Mouse (Mus musculus) intestine, embryonic 14.5 days (tissue): ENCODE measurements around the gene Olfr370. TPM values are rescaled to one million over a fixed set of nuclear protein-coding genes. Genes with fewer than 3 reads are reported as not detected.
A peak's percentile ranks its signal among the peaks of the same experiment; 100 is the strongest.
"Not testable (repeated sequence)": the region's sequence is repeated elsewhere in the genome, so short reads cannot be mapped to it uniquely, and the experiment has no call there.

Source experiments
- ATAC-seq: fragments of 200-750 bp; cut with Nextera tagmentation; replicated peaks from 2 replicates; pipeline ENCODE4 v1.8.0; 2017; ENCODE audit warnings: low read depth, moderate number of reproducible peaks, moderate TSS enrichment, moderate library complexity; ENCODE audit not compliant: low FRiP score, low TSS enrichment
- DNase-seq: peaks from one replicate; pipeline ENCODE4 v3.0.0-alpha.2; 2018; ENCODE audit warnings: low spot score
- H3K27ac ChIP-seq: fragments of 300-500 bp; sonication (generic); 2 replicates; pipeline ENCODE4 v1.5.1; 2014; ENCODE audit warnings: low read depth, mild to moderate bottlenecking, control low read depth
- H3K27me3 ChIP-seq: fragments of 300-500 bp; sonication (generic); replicated peaks from 2 replicates; pipeline ENCODE4 v1.6.1; 2014; ENCODE audit warnings: low read length, control low read depth; ENCODE audit not compliant: control insufficient read depth, insufficient read depth
- H3K36me3 ChIP-seq: fragments of 300-500 bp; sonication (generic); 2 replicates; pipeline ENCODE4 v1.6.1; 2014; ENCODE audit warnings: low read length, control low read depth; ENCODE audit not compliant: control insufficient read depth, insufficient read depth
- H3K4me1 ChIP-seq: fragments of 300-500 bp; sonication (generic); replicated peaks from 2 replicates; pipeline ENCODE4 v1.6.1; 2014; ENCODE audit warnings: low read length, control low read depth, mixed read lengths; ENCODE audit not compliant: control insufficient read depth, insufficient read depth
- H3K4me2 ChIP-seq: fragments of 300-500 bp; sonication (generic); 2 replicates; pipeline ENCODE4 v1.6.1; 2014; ENCODE audit warnings: low read length
- H3K4me3 ChIP-seq: fragments of 300-500 bp; sonication (generic); 2 replicates; pipeline ENCODE4 v1.5.1; 2014; ENCODE audit warnings: low read depth, low read length, control low read depth, mixed read lengths
- H3K9ac ChIP-seq: fragments of 300-500 bp; sonication (generic); 2 replicates; pipeline ENCODE4 v1.6.1; 2014; ENCODE audit warnings: mild to moderate bottlenecking, low read length
- H3K9me3 ChIP-seq: fragments of 300-500 bp; sonication (generic); 2 replicates; pipeline ENCODE4 v1.6.1; 2016; ENCODE audit warnings: low read length, control low read depth; ENCODE audit not compliant: control insufficient read depth
- WGBS: fragments of 180-500 bp; shearing (Covaris S2); extraction: QIAGEN DNeasy Blood & Tissue Kit; methylation state at CpG from one replicate; pipeline ENCODE4 v1.1.7; 2014; 5-methylcytosine and 5-hydroxymethylcytosine counted together
- polyA plus RNA-seq: library from polyadenylated mRNA; unstranded; fragments of >200 nt; fragmentation: Nextera tagmentation; extraction: Ambion mirVana; gene quantifications from 2 replicates; pipeline ENCODE4 v1.2.1, GENCODE M21; 2014

Olfr370 gene
- polyA plus RNA-seq: not detected in 2 replicates

GRCm38 (mm10) chr8:83535736-83536135 lies at the start of gene Olfr370:
Gene Olfr370 (plus strand): TSS chr8:83535780.
- Histone ChIP-seq H3K36me3 (no peaks in the 10 kb centered on the region), H3K9ac (no peak within 1 kb of the TSS), H3K4me3 (no peak within 1 kb of the TSS), H3K4me1 (no peaks in the 10 kb centered on the region), H3K27me3 (no peaks in the 10 kb centered on the region), H3K27ac (no peak within 1 kb of the TSS), H3K4me2 (no peak within 1 kb of the TSS), H3K9me3 (no peaks in the 10 kb centered on the region)
- no peak for DNase-seq
- 84% methylated on average over 3 of the region's 3 CpGs for WGBS
- ATAC-seq: no peak

GRCm38 (mm10) chr8:83511696-83512095 lies 23.9 kb upstream of the Olfr370 start:
- 88% methylated on average over 3 of the region's 3 CpGs for WGBS
- Histone ChIP-seq H3K27ac (no peak overlapping the region), H3K9ac (no peak overlapping the region), H3K4me2 (no peak overlapping the region), H3K36me3 (no peaks in the 10 kb centered on the region), H3K4me3 (no peak overlapping the region), H3K27me3 (no peaks in the 10 kb centered on the region), H3K9me3 (no peaks in the 10 kb centered on the region), H3K4me1 (no peaks in the 10 kb centered on the region)
- DNase-seq (no peak), ATAC-seq (no peak)

GRCm38 (mm10) chr8:83520432-83520831 lies 15.1 kb upstream of the Olfr370 start:
- H3K36me3 ChIP-seq: no peaks in the 10 kb centered on the region
- no peaks in the 10 kb centered on the region for H3K9me3 ChIP-seq
- no peak overlapping the region for H3K9ac ChIP-seq
- DNase-seq (no peak), ATAC-seq (no peak)
- 46% methylated on average over 3 of the region's 3 CpGs for WGBS
- no peak overlapping the region for H3K27ac ChIP-seq
- no peak overlapping the region for H3K4me2 ChIP-seq
- H3K4me1 ChIP-seq: no peaks in the 10 kb centered on the region
- no peak overlapping the region for H3K4me3 ChIP-seq
- H3K27me3 ChIP-seq: no peaks in the 10 kb centered on the region

GRCm38 (mm10) chr8:83520907-83521306 lies 14.7 kb upstream of the Olfr370 start:
- DNase-seq, H3K27ac ChIP-seq, H3K9me3 ChIP-seq, H3K4me1 ChIP-seq, ATAC-seq, H3K9ac ChIP-seq, H3K36me3 ChIP-seq, H3K27me3 ChIP-seq, H3K4me2 ChIP-seq, H3K4me3 ChIP-seq: not testable (repeated sequence)
- WGBS: 63% methylated on average over 3 of the region's 3 CpGs

DNA sequence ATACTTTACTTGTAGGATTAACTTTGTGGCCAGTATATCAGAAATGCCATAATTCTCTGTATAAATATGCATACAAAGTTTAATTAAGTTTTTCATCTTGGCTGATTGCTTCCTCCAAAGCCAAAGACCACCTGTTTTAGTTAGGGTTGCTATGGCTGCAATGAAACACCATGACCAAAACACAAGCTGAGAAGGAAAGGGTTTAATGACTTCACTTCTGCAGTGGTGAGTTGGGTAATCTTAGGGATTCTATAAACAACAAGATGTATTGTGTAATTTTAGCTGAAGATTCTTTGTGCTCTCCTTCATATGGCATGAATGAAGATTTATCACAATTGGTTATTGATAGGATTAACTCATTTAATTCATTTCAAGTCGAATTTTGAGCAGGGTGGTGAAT lies 14.3 kb upstream of the Olfr370 start:
- 34% methylated on average over 1 of the region's 1 CpGs for WGBS
- no peaks in the 10 kb centered on the region for H3K9me3 ChIP-seq
- no peak for ATAC-seq

GRCm38 (mm10) chr8:83534802-83535201 lies 778 bp upstream of the Olfr370 start:
- DNase-seq: no peak
- ATAC-seq: no peak

More for the DNA sequence above, 14.3 kb upstream of the Olfr370 start:
- no peak overlapping the region for H3K9ac ChIP-seq
- H3K27me3 ChIP-seq: no peaks in the 10 kb centered on the region
- no peak overlapping the region for H3K27ac ChIP-seq
- no peaks in the 10 kb centered on the region for H3K4me1 ChIP-seq
- no peak for DNase-seq
- H3K4me2 ChIP-seq: no peak overlapping the region
- H3K36me3 ChIP-seq: no peaks in the 10 kb centered on the region
- no peak overlapping the region for H3K4me3 ChIP-seq

GRCm38 (mm10) chr8:83562669-83563068 lies 27.1 kb downstream of the Olfr370 start:
- DNase-seq (no peak), ATAC-seq (no peak)
- Histone ChIP-seq H3K4me3 (no peak overlapping the region), H3K4me2 (no peak overlapping the region), H3K27me3 (no peaks in the 10 kb centered on the region), H3K27ac (no peak overlapping the region), H3K4me1 (peaks cover 5% of the 10 kb centered on the region), H3K36me3 (no peaks in the 10 kb centered on the region), H3K9me3 (no peaks in the 10 kb centered on the region), H3K9ac (no peak overlapping the region)
- 86% methylated on average over 3 of the region's 3 CpGs for whole genome bisulfite sequencing

More at GRCm38 (mm10) chr8:83534802-83535201, 778 bp upstream of the Olfr370 start:
- H3K27me3 ChIP-seq: no peaks in the 10 kb centered on the region
- no peaks in the 10 kb centered on the region for H3K9me3 ChIP-seq
- no peak overlapping the region for H3K27ac ChIP-seq
- WGBS: 81% methylated on average over 2 of the region's 2 CpGs
- no peaks in the 10 kb centered on the region for H3K36me3 ChIP-seq
- no peaks in the 10 kb centered on the region for H3K4me1 ChIP-seq
- no peak overlapping the region for H3K4me2 ChIP-seq
- H3K4me3 ChIP-seq: no peak overlapping the region
- H3K9ac ChIP-seq: no peak overlapping the region

DNA sequence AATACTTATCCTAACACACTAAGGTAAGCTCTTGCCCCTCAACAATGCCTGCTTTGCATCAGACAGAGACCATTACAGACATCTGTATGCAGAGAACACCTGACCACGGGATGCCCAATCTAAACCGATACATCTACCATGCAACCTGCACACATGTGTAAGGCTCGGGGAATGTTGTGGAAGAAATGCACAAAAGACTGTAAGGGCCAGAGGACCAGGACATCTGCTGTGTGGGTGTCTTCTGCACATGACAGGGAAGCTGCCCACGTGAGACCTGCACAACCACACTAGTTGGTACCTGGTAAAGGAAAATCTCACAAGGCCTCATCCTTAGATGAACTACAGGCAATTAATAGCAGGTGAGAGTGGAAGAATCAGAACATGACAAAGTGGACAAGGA lies 27.7 kb downstream of the Olfr370 start:
- H3K4me2 ChIP-seq: no peak overlapping the region
- DNase-seq: no peak
- no peaks in the 10 kb centered on the region for H3K9me3 ChIP-seq
- WGBS: 80% methylated on average over 4 of the region's 4 CpGs
- ATAC-seq: no peak
- H3K9ac ChIP-seq: no peak overlapping the region
- H3K27ac ChIP-seq: no peak overlapping the region
- peaks cover 10% of the 10 kb centered on the region for H3K4me1 ChIP-seq
- H3K4me3 ChIP-seq: no peak overlapping the region
- H3K36me3 ChIP-seq: no peaks in the 10 kb centered on the region
- no peaks in the 10 kb centered on the region for H3K27me3 ChIP-seq

- Histone ChIP-seq H3K9me3 (no peaks in the 10 kb centered on the region), H3K4me1 (peaks cover 11% of the 10 kb centered on the region), H3K4me3 (0 out of 2 replicates have a peak overlapping the region, but pooled peaks have one; percentile 47), H3K27ac (no peak overlapping the region), H3K27me3 (no peaks in the 10 kb centered on the region), H3K9ac (no peak overlapping the region), H3K4me2 (peak overlapping the region; percentile 67; the same call in 1 of the 2 replicates), H3K36me3 (peaks cover 10% of the 10 kb centered on the region)
- WGBS: 74% methylated on average over 9 of the region's 9 CpGs
- DNase-seq (no peak), ATAC-seq (peak; percentile 10)
Measured at GRCm38 (mm10) chr8:83565731-83566375, 30.3 kb downstream of the Olfr370 start.
